Mouse (Mus musculus) adrenal gland, adult 8-10 months (tissue): ENCODE results near the gene Xpa. TPM values are rescaled to one million over a fixed set of nuclear protein-coding genes. Genes with fewer than 3 reads are reported as not detected.

Experiments
- DNase-seq: peaks from one replicate; pipeline ENCODE4 v3.0.0; 2022
- total RNA-seq, 4 experiments: library from RNA; stranded (reverse); gene quantifications; 2 replicates each; pipeline ENCODE4 v1.2.4; 2022

The Xpa gene
- total RNA-seq, 4 experiments from 2014 or later: 15.6 to 30.6 (median 28.9) TPM

DNA sequence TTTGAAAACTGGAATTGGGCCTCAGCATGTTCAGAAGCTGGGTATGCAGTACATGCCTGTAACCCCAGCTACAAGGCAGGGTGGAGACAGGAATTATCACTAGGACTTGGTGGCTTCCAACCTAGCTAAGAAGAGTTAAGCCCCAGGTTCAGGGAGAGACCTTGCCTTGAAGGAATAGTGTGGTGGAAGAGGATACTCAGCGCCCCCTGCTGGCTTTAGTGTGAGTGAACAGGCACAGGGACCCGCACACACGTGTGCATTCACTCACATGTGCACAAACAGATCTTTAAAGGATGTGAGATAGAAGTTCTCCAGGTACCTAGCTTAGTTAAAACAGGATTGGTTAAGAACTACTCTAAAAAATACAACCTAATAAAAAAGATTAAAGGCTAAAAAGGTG lies 51.8 kb downstream of the Xpa start:
- no peak for DNase-seq

DNA sequence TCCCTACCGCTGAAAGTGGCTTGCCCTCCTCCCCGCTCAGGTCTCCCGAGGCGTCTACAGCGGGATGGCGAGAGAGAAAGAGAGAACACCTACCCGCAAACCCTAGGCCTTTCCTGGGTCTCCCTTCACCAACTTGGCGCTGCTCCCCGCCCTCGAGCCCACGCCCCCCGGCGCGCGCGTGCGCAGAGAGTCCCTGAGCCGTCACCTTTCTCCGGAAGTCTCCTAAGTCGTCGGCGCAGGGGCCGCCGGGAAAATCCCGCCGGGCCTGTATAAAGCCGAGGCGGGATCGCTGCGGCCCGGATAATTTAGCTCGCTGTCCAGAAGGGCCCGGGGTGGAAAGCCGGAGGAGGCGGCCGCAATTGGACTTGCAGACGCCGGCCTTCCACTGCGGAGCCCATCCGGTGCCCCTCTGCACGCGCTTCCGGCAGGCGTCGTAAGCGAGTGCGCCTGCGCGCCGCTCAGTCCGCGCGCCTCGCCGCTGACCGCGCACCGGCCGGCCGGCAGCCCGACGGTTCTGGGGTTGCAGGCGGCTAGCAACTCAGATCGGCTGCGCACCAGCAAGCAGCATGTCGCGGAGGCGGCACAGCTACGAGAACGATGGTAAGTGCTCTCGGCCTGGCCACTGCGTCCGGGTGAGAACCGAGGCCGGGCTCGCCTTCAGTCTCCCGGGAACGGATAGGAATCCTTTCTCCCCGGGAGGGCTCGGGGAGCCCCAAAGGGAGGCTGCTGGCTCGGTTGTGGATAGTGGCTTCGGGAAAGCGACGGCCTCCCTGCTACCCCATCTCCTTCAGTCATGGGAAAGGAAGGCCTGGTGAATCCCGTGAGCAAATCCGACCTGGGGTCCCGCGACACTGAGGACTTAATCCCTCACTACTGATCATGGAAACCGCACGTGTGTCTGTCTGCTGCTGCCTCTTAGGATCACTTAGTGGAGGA lies 57.6 kb downstream of the Xpa start, which contains the start of the genes Ncbp1 and Tstd2:
Ncbp1 (plus strand) TSS at position 327 of the 936 bp plus-strand sequence.
Tstd2 (minus strand) TSS at position 408 of the 936 bp plus-strand sequence.
- peak; percentile 86 for DNase-seq

DNA sequence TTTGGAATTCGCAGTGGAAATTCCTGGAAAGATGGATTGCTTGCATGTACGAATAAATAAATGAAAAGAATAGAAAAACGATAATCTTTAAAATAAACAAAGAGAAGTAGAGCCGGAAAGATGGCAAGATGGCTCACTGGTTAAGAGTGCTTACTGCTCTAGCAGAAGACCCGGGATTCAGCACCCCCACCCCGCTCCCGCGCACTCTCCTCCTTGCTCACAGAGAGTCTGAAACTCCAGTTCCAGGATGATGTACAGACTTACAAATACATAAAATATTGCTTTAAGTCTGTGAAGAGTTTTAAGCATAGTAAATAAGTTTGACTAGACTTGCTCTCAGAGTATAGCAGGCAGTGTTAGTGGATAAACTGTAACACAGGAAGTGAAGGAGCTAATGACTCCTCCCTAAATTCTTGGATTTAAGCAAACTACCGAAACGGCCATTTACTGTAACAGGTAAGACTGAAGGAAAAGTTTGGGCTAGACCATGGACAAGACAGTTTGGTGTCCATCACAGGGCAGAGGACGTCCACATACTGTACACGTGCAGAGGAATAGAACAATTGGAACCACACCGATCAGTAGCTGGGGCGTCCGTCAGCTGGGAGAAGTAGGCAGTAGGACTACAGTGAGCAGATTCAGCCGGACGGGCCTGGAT lies 58.4 kb downstream of the Xpa start:
- no peak for DNase-seq

DNA sequence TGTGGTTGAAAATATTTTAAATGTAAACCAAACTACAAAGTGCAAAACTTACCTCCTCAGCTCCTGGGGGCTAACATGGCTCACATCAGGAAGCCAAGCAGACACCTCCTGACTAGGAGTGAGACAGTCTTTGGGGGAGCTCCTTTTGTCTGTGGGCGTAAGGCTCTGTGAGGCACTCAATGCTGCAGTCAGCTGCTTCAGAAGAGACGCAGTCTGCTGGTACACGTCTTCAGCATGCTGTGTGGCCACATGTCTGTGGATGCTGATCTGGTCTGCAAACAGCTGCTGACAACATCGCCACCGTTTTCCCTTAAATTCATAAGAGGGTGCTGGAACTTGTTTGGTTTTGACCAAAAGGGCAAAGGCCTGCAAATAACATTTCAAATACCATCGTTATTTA lies 64.3 kb downstream of the Xpa start:
- DNase-seq: no peak

DNA sequence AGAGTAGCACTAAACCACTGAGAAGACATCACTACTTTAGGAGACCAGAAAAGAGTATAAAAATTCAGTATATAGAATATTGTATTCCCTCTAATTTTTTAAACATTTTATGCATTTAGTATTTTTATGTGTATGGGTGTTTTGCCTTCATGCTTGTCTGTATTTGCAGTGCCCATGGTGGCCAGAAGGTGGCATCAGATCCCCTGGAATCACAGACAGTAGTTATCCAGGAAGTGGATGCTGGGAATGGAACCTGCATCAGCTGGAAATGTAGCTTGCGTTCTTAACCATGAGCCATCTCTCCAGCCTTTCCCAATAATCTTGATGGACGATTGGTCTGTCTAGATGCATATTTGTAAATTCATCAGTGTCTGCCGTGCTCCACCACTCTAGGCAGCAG lies 65.9 kb downstream of the Xpa start:
- DNase-seq: peak; percentile 24

DNA sequence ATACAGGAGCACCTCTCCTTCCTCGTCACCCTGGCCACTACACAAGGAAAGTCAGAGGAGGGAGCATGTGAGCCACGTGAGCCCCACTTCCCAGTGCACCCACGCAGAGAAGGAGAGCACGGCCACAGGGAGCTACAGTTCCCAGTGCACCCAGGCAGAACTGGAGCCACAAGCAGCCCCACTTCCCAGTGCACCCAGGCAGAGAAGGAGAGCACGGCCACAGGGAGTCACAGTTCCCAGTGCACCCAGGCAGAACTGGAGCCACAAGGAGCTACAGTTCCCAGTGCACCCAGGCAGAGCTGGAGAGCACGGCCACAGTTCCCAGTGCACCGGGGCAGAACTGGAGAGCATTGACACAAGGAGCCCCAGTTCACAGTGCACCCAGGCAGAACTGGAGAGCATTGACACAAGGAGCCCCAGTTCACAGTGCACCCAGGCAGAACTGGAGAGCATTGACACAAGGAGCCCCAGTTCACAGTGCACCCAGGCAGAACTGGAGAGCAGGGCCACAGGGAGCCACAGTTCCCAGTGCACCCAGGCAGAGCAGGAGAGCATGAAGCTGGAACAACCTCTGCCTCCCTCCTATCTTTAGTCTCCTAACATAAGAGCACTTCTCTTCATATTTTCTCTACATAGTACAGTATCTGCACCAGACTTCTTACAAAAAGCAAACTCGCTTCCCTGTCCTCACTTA lies 66.7 kb downstream of the Xpa start:
- DNase-seq: no peak

DNA sequence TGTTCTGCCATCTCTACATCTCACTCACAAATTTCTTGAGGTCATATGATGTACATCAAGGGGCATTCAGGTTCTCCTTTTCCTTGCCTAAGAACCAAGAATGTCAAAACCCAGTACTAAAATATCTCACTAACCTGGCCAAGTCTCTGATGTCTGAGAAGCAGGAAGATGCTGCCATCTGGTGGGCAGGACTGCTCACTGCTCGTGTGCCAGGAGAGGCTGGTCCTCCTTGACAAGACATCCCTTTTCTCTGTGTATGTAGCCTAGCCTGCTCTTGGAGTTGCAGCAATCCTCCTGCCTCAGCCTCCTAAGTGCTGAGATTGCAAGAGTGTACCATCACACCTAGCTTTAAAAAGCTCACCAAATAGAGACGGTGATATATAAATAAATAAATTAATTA lies 69.6 kb downstream of the Xpa start:
- DNase-seq: peak; percentile 28

DNA sequence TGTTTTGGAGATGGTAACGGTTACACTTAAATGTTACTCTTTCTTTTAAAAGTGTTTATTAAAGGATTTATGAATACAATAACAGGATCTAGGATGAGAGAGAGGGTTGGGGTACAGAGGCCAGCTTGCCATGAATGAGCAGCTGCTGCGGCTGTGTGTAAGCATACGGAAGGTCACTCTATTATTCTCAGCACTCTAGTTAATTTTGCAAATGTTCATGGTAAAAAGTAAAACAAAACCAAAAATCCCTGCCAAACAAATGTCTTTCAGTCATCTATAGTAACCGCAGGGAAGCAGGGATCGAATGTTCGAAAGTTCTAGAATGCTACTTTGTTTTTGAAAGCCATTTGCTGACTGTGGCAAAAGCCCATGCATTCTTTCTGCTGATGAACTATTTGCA lies 72.8 kb downstream of the Xpa start:
- no peak for DNase-seq

DNA sequence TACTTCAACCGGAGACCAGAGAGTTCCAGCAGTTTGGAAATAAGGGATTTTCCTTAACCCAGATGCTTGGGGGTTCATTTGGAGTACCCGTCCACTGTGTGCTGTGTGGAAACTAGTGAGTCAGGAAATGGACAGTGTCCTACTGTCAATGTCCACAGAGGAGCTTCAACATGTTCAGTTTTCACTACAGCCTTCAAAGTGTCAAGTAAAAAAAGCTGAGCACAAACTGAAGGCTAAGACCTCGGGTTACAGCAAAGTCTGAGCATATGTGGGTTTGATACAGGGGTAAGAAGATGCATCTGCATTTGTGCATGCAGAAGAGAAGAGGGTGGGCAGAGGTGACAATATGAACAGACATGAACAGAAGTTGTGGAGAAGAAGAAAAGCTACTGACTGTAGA lies 75.3 kb downstream of the Xpa start:
- DNase-seq: no peak

DNA sequence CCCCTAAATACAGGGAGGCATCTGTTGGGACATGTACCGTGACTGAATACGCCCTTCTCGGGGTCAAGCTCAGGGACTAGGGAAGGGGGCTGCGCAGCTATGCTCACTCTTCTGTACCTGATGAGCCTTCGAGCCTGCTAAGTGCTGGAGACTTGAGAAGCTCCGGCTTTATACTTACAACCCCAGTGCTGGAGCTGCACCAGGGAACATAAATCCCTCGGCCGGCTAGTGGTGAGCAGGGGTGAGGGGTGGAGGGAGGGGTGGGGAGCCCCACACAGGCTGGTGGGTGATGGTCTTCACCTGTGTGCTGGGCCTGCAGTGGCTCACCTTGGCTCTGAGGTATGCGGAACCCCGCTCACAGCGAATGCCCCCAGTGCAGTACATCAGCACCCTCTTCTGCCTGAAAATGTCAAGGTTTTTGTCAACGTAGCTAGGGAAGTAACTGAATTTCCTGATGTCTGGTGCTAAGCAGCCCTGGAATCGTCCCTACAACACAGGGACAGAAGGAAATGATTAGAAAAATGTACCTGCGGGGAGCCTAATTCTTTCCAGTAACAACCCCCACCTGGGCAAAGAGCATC lies 76.5 kb downstream of the Xpa start:
- no peak for DNase-seq

DNA sequence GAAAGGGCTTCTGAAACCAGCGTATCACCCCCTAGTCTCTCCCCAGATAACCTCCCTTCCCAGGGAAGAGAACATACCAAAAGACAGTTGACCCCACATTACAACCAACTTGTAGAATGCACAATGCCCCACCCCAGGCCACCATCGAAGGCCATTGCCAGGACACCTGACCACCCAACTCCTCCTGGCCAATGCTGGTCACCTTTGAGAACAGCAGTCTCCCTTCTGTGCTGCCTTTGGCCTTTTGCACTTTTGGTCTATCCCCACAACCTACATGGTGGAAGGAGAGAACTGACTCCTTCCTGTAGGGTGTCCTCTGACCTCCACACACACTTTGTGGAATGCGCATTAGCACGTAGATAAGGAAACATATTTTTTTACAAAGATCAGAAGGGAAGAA lies 78.6 kb downstream of the Xpa start:
- no peak for DNase-seq

DNA sequence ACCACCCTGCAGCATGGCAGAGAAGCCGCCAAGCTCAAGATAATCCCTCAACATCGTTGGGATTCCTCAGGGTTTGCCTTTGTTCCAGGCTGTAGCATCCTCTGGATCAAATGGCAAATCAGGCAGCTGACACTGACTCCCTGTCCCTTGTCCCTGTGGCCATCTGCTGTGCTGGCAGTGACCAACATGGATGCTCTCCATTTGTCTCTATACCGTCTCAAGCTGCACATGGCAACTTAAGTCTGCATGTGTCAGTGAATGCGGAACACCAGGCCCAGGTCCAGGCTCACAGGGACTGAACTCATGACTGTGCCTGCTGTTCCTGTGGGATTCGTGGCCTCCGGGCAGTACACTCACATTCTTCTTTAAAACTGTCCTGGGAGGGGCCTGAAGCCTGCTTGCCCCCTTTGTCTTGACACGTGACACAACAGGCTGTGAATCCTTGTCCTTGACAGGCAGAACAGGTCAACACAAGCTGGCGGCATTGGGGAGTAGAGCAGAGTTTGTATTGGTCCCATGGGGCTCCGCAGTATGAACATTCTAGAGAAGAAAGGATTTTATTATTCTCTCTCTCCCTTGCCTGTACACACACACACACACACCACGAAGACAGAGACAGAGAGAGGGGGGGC lies 79.5 kb downstream of the Xpa start:
- DNase-seq: no peak

DNA sequence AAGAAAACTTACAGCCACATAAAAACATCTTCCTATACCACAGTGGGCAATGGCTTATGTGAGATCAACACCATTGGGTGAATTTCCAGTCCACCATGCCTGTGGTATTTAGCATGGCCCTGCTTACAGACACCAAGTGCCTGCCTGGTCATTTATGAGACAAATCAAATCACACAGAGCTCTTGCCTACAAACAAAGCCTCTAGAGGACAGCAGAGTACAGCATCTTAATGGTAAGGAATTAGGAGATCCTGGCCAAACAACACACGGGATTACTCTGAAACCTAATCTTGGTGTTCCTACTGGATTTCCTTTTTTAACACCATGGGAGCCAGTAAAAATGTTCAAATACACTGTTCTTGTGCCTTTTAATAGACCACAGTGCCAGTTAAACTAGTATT lies 80.8 kb downstream of the Xpa start:
- DNase-seq: no peak

DNA sequence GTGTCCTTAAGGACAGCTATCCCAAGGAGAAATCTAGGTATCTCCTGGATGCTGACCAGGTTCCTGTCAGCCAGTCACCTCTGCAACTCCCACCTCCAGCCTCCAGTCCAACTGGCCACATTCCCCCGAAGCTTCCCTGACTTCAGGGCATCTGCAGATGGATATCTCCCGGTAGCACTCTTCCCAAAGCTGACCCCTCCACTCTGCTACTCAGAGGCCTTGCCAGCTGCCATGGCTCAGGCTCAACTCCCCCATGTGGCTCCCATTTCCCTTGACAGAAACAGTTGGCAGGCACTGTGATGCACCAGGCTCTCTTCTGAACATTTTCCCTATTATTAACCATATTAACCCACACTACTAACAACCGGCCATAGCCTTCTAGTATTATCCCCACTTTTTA lies 84.8 kb downstream of the Xpa start:
- no peak for DNase-seq

DNA sequence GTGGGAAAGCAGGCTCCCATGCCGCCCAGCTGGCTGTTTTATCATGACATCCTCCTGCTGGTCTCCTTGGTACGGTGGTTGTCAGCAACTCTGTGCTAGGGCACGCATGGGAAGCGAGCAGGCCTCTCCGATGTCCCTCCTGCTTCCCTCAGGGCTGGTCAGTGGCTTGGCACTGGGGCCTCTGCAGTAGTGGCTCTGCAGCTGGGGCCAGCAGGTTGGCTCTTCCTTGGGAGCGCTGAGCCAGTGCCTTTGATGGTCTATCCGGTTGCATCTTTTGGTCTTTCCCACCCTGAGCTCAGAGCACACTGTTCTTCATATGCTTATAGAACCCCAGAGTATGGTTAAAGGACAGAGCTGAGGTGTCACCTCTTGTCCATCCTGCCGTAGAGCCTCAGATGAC lies 86.0 kb downstream of the Xpa start:
- DNase-seq: no peak

Other genes starting within 250 kb of the Xpa start
- gene Tdrd7, start 231.0 kb downstream of the Xpa start, total RNA-seq: 10 to 100 TPM; 30.0 to 39.1 (median 32.4) TPM
- 10 to 100 TPM in 2 of 4 experiments, 1 to 10 TPM in 2; 4.5 to 14.8 (median 9.2) TPM for gene Tmod1, start 157.4 kb downstream of the Xpa start, total RNA-seq
- gene Ncbp1, start 57.7 kb downstream of the Xpa start, total RNA-seq: 10 to 100 TPM; 37.2 to 56.6 (median 43.4) TPM
- gene Tstd2, start 57.6 kb downstream of the Xpa start, total RNA-seq: 10 to 100 TPM; 28.4 to 36.1 (median 33.0) TPM
- gene Foxe1, start 147.3 kb upstream of the Xpa start, total RNA-seq: not detected
- gene Trmo, start 193.1 kb upstream of the Xpa start, total RNA-seq: 1 to 10 TPM; 5.6 to 7.8 (median 6.7) TPM
- under 1 TPM in 1 of 4 experiments, not detected in 3; 0.11 TPM for gene Hemgn, start 217.2 kb upstream of the Xpa start, total RNA-seq